Mouse (Mus musculus) small intestine, adult 2 months (tissue): ENCODE measurements around the gene Osbpl3.

ENCODE experiments used
- CTCF ChIP-seq: fragments of 200-500 bp; IDR thresholded peaks from 2 replicates; pipeline ENCODE4 v1.5.1; 2012; ENCODE audit warnings: low read depth, mild to moderate bottlenecking, control low read depth, inconsistent platforms, low read length, moderate library complexity, mixed read lengths; ENCODE audit not compliant: insufficient replicate concordance, insufficient read length; ENCODE audit errors: extremely low read depth
- POLR2A ChIP-seq: fragments of 200-500 bp; IDR thresholded peaks from 2 replicates; pipeline ENCODE4 v1.6.1; 2012; ENCODE audit warnings: low read depth, mild to moderate bottlenecking, control low read depth, inconsistent platforms, low read length, moderate library complexity

GRCm38 (mm10) chr6:50309019-50309418 lies 147.0 kb downstream of the Osbpl3 start:
- no peak for TF ChIP-seq POLR2A
- peak; percentile 12; the same call in 1 of the 2 replicates for TF ChIP-seq CTCF
